Mouse (Mus musculus) cerebellum, adult 18-20 months (tissue): ENCODE results near the gene Cnnm2.
A peak's percentile ranks its signal among the peaks of the same experiment; 100 is the strongest.

ENCODE experiments used
- DNase-seq, 2 experiments: peaks; one replicate each; pipeline ENCODE4 v3.0.0; 2021

Gene Cnnm2

DNA sequence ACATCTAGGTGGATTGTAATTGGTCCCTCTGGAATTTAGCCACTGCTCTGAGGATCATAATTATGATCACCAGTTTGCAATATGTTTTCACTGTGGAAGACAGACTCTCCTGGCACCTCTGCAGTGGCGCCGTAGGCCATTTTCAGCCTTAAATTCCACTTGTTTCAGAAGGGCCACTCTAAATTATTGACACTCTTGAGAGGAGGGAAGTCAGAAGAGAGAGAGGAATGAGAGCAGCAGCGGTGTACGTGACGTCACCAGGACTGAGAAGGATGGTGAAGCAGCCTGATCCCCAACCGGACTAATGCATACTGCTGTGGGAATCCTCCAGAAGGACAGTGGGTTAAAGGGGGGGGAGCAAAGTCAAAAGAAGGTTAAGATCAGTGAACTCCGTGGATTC, 40.1 kb downstream of the Cnnm2 start:
- no peak for DNase-seq

GRCm38 (mm10) chr19:46802306-46802705, 40.9 kb downstream of the Cnnm2 start:
- no peak for DNase-seq

- DNase-seq: no peak
These were observed 42.3 kb downstream of the Cnnm2 start for GRCm38 (mm10) chr19:46803732-46804131.

DNA sequence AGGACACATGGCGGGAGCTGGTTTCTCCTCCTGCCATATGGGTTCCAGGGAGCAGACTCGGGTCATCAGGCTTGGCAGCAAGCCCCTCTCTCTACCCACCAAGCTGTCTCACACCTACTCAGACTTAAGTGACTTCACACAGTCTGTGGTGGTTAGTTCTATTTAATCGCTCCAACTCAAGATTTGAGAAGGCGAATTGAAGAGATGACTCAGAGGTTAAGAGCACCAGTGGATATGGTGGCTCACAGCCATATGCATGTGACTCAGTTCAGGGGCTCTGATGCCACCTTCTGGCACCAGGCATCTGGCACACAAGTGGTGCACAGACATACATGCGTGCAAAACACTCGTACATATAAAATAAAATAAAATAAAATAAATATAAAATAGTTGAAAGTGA, 43.4 kb downstream of the Cnnm2 start:
- DNase-seq: peak; percentile 53 to 69

DNA sequence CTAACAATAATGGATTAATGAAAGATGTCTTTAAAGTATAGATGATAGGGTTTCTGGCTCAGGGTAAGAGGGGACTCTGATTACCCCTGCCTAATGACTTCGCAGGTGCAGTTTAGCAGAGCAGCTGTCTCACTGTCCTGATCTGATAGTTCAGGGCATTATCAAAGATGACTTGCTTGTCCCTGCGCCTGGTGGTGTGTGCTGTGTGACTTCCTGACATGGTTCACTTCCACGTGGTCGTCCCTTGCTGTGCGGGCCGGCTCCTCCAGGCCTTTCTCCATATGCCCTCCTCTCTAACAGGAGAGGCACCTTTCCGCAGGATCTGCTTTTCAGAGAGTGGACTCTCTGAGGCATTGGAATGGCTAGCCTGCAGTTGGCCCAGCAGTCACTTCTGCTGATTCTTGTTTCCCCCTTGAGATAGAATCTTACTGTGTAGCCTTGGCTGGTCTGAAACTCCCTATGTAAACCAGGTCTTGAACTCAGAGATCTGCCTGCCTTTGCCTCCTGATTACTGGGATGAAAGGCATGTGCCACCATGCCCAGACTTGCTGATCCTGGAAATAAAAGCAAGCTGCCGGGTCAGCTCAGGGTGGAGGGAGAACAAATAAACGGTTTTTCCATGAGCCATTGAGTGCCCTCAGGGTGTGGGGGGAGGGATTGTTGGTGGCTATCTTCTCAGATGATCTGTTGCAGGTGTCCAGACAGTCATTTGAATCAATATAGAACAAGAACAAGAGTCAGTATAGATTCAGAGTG, 44.7 kb downstream of the Cnnm2 start:
- DNase-seq: peak; percentile 45 to 56

DNA sequence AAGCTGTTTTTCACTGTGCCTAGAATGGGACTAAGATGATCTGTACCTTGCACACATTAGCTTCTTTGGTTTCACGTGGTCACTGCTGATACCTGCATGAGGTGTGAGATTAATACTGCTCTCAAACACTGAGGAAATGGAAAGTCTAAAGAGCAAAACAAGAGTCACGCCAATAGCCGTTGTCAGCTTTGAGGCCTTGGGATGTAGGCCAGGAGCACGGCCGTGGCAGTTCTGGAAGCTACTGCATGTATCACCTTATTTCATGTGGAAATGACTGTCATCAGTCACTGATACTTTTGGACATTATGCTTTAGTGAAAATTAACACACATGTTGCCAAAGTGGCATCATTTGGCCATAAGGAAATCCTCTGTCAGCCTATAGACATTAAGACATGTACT, 46.9 kb downstream of the Cnnm2 start:
- no peak for DNase-seq

- peak in 1 of 2 experiments; percentile 18 for DNase-seq
These were observed 47.6 kb downstream of the Cnnm2 start for GRCm38 (mm10) chr19:46809031-46809430.

DNA sequence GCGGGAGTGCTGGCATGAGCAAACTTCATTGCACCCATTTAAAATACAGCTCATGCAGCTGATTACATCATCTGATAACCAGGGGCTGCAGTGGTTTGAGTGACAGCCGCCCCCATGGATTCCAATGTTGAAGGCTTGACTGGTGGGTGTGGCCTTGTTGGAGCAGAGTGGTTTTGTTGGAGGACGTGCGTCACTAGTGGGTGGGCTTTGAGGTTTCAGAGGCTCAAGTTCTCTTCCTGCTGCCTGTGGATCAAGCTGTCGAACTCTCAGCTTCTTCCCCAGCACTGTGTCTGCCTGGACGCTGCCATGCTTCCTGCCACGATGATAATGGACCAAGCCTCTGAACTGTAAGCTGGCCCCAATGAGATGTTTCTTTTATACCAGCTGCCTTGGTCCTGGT, 57.9 kb downstream of the Cnnm2 start:
- DNase-seq: no peak

- DNase-seq: no peak
These were observed 61.1 kb downstream of the Cnnm2 start for GRCm38 (mm10) chr19:46822491-46822890.

DNA sequence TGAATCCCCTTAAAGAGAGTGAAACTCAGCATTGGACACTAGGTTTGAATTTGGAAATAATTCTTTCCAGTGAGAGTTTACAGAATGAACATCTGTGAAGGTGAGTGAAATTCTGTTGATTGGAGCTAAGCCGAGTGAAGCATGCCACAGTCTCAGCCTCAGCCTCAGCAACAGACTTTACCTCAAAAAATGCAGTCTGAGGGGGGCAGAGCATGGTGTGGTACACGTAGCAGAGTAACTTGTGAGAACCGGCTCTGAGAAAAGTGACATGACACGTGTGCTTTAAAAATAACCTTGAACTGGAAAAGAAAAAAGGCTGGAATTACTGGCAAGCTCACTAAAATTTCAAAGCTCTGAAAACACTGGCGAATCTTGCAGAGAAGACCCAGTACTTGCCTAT, 62.4 kb downstream of the Cnnm2 start:
- no peak for DNase-seq

GRCm38 (mm10) chr19:46824867-46825266, 63.5 kb downstream of the Cnnm2 start:
- no peak for DNase-seq

- DNase-seq: no peak
These were observed 66.3 kb downstream of the Cnnm2 start for GRCm38 (mm10) chr19:46827654-46828165.

DNA sequence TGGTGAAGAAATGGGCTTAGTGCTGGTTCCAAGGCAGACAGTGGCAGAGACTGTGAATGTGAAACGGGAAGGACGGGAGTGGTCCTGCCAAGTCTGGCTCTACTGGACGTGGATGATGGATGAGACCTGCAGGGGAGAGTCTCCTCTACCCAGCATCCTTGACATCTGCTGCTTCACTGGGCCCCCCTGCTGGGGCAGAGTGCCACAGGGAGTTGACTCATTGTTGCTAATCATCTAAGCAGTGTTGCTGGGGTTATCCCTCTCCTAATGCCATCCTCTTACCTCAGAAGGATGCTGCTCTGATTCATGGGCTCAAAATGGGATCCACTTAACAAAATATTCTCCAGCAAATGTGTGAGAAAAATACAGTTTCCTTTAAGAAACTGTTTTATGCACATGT, 67.6 kb downstream of the Cnnm2 start:
- DNase-seq: peak; percentile 42 to 59

DNA sequence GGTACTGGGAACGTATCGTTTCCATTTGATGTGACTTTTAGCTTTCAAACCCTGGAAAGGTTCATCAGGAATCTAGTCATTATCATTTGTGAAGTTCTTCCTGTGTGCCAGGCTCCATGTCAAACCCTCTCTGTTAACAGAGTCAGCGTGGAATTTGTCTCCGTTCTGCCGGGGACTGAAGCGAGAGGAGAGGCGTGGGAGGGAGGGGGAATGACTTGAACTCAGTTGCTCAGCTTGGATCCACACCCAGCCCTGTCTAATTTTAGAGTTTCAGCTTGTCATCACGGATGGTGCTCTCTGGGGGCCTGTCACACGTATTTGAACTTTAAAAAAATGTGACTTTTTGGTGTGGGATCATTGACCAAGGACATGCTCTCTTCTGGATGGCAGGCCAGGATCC, 70.0 kb downstream of the Cnnm2 start:
- DNase-seq: no peak

GRCm38 (mm10) chr19:46834301-46834700, 72.9 kb downstream of the Cnnm2 start:
- DNase-seq: no peak

DNA sequence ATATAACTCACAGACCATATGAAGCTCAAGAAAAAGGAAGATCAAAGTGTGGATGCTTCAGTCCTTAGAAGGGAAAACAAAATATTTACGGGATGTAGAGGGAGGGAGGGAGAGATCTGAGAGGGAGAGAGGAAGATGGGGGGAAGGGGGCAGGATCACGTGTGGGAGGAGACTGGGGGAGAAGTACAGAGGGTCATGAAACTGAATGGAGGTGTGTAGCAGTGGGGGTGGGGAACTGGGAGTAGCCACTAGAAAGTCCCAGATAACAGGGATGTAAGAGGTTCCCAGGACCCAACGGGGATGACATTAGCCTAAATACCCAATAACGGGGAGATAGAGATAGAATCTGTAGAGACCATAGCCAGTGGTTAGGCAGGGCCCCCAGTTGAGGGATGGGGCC, 73.9 kb downstream of the Cnnm2 start:
- DNase-seq: no peak

DNA sequence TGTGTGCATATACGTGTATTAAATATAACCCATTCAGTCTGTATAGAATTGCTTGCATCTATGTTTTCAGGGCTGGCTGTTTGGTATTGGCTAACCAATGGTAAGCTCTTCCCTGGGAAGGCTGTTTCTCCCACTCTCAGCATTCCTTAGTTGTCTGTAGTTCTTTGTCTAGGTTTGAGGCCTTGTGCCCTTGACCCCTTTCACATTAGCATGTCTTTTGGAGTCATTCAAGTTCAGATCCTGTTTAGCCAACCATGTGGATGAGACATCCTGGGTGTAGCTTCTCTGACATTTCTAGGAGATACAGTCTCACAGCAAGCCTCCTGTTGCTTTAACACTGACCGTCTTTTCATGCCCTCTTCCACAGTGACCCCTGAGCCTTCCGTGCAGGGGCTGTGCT, 74.7 kb downstream of the Cnnm2 start:
- no peak for DNase-seq

GRCm38 (mm10) chr19:46837290-46838079, 76.1 kb downstream of the Cnnm2 start:
- no peak for DNase-seq

DNA sequence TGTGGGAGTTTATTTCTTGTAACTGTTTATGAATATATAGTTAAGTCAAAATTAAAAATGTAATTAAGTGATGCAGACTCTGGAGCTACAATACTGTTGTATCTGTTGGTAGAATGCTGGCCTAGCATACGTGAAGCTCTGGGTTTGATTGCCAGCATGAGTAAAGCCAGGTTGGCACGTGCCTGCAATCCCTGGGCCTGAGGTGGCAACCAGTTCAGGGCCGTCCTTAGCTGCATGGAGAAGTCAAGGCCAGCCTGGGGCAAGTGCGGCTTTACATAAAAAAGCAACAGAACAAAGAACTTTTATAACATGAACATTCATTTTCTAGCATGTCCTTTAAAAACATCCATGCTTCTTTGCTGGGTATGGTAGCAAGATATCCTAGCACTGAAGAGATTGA, 79.6 kb downstream of the Cnnm2 start:
- no peak for DNase-seq

- DNase-seq: no peak
These were observed 81.6 kb downstream of the Cnnm2 start for GRCm38 (mm10) chr19:46843030-46843429.

DNA sequence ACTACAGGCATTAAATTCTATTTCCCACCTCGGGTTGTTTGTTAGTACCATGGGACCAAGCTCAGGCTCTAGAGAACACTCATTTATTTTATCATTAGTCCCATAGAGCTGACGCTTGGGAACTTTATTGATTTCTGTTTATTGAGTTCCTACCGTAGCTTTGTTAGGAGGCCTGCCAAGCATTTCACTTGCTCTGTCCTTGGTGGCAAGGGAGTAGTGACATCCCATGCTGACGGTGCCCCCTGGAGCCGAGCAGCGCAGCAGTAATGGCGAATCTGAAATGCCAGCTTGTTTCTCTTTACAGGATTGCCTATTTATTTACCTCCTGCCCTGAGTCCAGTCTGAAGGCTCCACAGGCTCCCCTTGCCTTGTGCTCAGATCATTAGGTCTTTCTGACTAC, 84.7 kb downstream of the Cnnm2 start:
- no peak for DNase-seq

DNA sequence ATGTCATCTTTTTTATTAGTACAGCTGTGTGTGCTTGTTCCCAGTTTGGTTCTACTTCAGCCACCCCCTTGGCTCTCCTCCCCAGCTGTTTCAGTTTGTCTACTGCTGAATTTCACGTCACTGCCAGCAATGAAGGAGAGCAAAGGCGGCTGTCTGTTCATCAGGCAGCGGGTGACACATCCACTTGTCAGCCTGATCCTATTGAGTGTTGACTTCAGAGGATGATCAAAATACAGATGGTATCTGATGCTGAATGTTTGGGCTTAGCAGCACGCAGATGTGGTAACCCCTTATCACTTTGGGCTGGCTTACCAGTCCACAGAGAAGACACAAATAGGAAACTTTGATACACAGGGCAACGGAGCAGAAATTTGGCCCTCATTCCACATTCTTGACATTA, 85.1 kb downstream of the Cnnm2 start:
- DNase-seq: no peak

GRCm38 (mm10) chr19:46848381-46849268, 87.2 kb downstream of the Cnnm2 start:
- no peak for DNase-seq
